Mouse (Mus musculus): ENCODE measurements around the gene Zfp106. TPM values are rescaled to one million over a fixed set of nuclear protein-coding genes. Genes with fewer than 3 reads are reported as not detected.
A peak's percentile ranks its signal among the peaks of the same experiment; 100 is the strongest.

Zfp106 gene
- total RNA-seq, 4 experiments from 2014 or later = 643 to 705 (median 689) TPM

DNA sequence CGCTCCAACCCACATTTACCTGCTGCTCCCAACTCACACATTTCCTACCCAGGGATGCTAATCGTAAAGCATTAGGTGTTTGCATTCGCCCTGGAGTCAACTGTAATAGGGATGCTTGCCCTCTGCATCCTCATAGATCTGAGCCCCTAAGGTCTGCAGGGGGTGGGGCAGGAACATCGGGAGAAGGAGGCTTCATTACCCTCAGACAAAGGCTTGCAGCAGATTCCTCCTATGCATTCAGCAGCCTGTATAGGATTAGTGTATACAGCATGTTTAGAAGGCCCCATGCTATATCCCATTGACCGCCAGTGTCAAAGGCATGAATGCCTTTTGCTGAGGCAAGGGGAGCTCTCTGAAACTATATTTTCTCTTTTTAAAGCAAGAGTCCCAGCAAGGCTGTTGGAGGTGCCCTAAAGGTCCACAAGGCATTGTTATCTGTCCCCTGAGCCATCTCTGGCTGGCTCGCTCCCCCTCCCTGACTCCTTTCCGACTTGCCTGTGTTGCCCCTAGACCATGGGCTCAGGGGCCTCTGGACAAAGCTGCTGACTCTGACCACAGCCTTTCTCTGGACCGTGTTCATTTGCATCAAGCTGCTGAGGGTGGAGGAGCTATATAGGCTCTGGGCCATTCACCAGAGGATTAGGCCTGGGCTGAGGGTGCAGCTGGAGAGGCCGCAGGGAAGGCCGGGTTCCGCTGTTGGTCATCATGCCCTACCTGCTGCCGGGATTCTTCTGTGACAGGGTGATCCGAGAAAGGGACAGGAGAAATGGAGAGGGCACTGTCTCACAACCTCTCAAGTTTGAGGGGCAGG lies 87.2 kb downstream of the Zfp106 start:
- DNase-seq (ENCODE audit: low spot score in 2 of 2) = no peak

DNA sequence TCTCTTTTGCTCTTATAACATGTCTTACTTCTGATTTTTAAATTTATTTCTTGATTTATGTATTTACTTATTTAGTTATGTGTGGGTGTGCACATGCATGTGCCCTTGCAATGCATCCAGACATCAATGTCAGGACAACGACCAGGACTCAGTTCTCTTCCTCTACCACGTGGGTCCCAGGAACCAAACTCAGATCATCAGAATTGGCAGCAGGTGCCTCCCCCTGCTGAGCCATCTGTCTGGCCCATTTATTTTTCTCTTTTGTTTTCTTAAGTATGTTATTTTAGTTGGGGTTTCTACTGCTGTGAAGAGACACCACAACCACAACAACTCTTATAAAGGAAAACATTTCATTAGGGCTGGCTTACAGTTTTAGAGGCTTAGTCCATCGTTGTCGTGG lies 92.8 kb downstream of the Zfp106 start:
- no peak for DNase-seq (ENCODE audit: low spot score in 2 of 2)

DNA sequence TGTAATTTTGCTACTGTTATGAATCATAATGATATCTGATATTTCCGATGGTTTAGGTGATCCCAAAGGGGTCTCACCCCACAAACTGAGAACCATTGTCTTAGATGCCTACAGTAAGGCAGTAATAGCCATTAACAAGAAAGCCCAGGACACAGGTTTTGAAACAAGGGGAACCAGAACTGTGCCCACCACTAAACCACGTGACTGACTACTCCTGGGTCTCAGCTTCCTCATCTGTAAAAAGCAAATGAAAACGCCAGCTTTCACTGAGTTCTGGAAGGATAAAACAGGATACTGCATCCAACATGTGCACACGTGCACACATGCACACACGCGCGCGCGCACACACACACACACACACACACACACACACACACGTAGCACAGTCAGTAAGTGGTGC lies 93.9 kb downstream of the Zfp106 start:
- DNase-seq (ENCODE audit: low spot score in 2 of 2) = no peak

DNA sequence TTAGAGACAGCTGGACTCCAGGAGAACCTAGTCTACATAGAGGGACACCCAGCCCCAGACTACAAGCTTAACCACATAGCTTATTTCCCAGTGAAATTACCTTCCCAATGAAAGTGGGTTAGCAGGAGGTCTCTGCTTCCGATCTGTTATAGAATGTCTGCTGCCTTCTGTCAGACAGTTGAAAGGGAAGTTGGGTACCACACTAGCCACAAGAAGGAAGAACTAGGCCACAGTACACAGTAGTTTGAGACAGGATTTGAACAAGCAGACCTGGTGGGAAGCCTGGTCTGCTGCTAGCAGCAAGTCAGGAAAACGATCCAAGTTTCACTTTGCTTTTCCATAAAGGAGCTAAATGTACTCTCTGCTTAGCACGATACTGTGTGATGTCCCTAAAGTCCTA lies 94.4 kb downstream of the Zfp106 start:
- no peak for DNase-seq (ENCODE audit: low spot score in 2 of 2)

DNA sequence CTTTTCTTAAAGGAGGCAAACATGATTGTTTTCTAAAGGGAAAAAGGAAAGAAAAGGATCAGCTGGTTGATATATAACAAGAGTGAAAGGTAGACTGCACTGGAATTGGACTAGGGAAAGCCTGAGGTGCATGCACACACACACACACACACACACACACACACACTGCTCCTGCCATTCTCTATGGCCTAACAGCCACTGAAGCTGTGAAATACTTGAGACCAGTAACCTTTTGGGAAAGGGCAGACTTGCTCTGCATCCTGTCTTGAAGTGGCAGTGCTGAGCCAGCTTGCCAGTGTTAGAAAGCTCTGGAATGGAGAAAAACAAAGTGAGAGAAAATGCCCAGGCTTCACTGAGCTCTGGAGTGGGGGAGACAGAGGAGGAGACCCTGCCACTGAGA lies 95.6 kb downstream of the Zfp106 start:
- peak in 1 of 2 experiments; percentile 42 for DNase-seq (ENCODE audit: low spot score in 2 of 2)

DNA sequence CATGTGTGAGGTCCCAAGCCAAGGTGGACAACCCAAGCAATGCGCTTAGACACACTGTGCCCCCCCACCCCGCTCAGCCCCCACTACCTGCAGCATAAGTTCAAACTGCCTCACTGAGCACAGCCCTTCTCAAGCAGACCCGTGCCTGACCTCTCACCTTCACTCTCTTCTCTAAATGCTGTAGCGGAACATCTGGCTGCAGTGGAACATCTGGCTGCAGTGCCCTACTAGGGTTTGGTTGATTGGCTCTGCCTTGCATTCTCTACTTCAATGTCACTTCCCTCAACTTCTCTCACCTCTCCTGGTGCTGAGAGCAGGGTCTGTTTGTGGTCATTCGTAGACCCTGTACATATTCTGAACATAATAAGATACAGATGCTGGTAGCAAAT lies 98.3 kb downstream of the Zfp106 start:
- no peak for DNase-seq (ENCODE audit: low spot score in 2 of 2)

DNA sequence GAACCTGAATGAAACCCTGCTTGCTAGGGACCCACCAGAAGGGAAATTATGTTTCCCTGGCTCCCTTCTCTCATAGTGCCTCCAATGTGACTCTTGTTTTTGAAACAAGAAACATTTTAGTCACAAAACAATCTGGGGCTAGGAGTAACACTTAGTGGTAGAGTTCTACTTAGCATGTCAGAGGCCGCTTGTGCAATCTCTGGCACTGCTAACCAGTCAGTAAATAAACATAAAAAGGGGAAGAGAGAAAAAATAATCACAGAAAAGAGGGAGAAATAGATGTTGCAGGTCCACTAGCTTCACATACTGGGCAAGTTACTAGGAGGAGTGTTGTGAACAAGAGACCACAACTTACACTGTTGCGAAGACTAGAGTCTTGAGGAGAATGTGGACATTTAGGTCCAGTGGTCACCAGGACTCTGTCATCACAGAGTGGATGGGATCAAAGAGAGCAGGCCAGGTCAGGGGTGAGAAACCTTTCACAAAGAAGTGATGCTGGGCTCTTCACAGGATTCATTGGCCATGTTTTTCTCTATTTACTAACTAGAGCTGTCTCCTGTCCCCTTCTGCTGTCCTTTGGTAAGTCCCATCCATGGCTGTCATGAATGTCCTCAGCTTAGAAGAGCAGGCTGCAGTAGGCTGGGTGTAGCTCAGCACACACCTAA lies 98.8 kb downstream of the Zfp106 start:
- DNase-seq (ENCODE audit: low spot score in 2 of 2) = no peak

DNA sequence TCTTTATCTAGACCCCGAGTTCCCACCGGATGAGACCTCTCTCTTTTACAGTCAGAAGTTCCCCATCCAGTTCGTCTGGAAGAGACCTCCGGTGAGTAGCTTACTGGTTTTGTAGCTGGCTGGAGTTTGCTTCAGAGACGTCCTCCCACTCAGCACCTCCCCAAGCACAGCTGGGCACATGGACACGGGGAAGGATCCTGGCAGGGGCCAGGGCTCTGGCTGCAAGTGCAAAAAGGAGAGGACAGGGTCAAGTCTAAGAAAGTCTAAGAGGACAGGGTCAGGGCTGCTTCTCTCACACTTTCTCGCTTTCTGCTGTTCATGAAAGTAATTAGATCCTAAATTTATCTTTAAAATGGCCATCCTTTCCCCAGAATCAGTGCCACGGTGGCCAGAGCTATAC lies 99.6 kb downstream of the Zfp106 start:
- DNase-seq (ENCODE audit: low spot score in 2 of 2) = peak; percentile 63 to 72

DNA sequence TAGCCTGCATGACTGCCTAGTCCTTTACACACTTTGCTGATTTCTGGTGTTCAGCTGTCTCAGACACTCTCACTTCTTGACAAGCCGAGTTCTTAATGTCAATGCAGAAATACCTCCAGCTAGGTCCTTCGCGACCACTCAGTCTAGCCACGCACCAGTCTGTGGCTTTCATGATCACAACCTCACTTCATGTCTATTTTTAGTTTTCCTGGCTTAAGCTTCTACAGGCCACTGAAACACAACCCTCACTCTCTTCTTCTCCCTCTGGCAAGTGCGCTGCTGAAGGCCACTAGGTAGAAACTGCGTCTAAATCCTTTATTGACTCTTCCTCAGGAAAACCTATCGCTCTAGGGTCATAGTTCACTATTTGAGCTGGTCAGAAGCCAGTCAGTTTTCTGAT lies 100.3 kb downstream of the Zfp106 start:
- peak in 1 of 2 experiments; percentile 22 for DNase-seq (ENCODE audit: low spot score in 2 of 2)

DNA sequence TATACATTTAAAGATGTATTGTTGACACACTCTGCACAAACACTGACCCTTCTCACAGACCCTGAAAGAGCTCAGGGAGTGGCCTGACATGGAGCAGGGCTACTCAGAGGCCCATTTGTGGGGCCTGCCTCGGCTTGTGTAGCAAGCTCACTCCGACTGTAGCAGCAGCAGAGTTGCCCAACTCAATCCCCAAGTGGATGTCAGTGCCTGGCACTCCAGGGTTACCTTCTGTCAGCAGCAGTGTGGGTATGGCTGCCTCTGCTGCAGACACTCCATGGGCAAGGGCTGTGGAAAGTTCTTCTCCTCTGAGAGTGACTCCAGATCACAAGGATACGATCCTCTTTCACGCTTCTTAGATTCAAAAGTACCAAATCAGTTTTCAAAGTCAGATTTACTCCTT lies 103.4 kb downstream of the Zfp106 start:
- no peak for DNase-seq (ENCODE audit: low spot score in 2 of 2)

Other genes with a start within 250 kb of the Zfp106 start
- gene Pla2g4f, start 249.7 kb downstream of the Zfp106 start, total RNA-seq (2022) = not detected
- 10 to 100 TPM; 19.9 to 26.3 (median 22.9) TPM for gene Vps39, start 210.7 kb downstream of the Zfp106 start, total RNA-seq (2022)
- 10 to 100 TPM; 36.3 to 42.9 (median 37.6) TPM for gene Ganc, start 159.9 kb downstream of the Zfp106 start, total RNA-seq (2022)
- gene Tmem87a, start 159.7 kb downstream of the Zfp106 start, total RNA-seq (2022) = 10 to 100 TPM; 36.6 to 47.1 (median 43.3) TPM
- 100 to 1,000 TPM; 126 to 145 (median 128) TPM for gene Capn3, start 107.8 kb downstream of the Zfp106 start, total RNA-seq (2022)
- 10 to 100 TPM; 40.5 to 52.2 (median 44.5) TPM for gene Snap23, start 3.8 kb upstream of the Zfp106 start, total RNA-seq (2022)
- 1 to 10 TPM; 6.6 to 9.5 (median 7.1) TPM for gene Haus2, start 45.5 kb upstream of the Zfp106 start, total RNA-seq (2022)
- 10 to 100 TPM; 11.6 to 14.0 (median 11.9) TPM for gene Lrrc57, start 45.7 kb upstream of the Zfp106 start, total RNA-seq (2022)
- gene Stard9, start 65.3 kb upstream of the Zfp106 start, total RNA-seq (2022) = 1 to 10 TPM; 1.7 to 2.5 (median 2.0) TPM